Mouse (Mus musculus) megakaryocyte, embryonic 14.5 days (primary cell): ENCODE measurements around the gene Dennd1b.

ENCODE experiments used
- FLI1 ChIP-seq: IDR thresholded peaks from 2 replicates; pipeline ENCODE4 v1.6.1; 2012; ENCODE audit warnings: low read length, inconsistent platforms, mixed read lengths
- GATA1 ChIP-seq: IDR thresholded peaks from 3 replicates; pipeline ENCODE4 v1.6.1; 2012; ENCODE audit warnings: mixed read lengths, low read length, inconsistent platforms, borderline replicate concordance

DNA sequence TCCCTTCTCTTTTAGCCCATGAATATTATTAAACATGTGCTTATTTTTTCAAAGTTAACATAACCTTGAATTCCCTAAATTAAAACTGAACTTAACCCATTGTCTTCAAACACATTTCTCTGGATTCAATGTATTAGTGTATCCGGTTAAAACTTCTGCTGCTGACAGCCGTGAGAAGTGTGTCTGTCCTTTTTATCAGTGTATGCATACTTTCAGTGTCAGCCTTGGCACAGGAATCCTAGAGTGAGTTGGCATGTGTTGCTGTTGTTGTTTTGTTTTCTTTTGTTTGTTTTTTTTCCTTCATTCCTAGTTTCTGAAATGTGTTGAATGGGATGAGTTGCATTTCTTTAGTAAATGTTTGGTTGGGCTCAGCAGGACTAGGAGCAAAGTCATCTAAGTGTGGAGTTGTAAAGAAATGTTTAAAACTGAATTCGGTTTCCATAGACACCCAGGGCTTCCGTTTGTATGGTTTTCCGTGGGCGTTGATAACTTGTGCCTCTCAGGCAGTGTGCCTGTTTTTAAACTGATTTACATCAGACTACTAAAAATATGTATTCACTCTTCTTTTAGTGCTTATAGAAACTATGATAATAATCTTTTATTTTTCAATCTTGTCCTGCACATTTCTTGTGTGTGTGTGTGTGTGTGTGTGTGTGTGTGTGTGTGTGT lies 217.4 kb downstream of the Dennd1b start:
- TF ChIP-seq GATA1 (no peak), FLI1 (no peak)
